Mouse (Mus musculus): ENCODE measurements around the gene Krcc1. TPM values are rescaled to one million over a fixed set of nuclear protein-coding genes. Genes with fewer than 3 reads are reported as not detected.

Krcc1 gene
- total and polyA plus RNA-seq, 2 experiments from 2014 or later, result 14.6 to 20.9 TPM

DNA sequence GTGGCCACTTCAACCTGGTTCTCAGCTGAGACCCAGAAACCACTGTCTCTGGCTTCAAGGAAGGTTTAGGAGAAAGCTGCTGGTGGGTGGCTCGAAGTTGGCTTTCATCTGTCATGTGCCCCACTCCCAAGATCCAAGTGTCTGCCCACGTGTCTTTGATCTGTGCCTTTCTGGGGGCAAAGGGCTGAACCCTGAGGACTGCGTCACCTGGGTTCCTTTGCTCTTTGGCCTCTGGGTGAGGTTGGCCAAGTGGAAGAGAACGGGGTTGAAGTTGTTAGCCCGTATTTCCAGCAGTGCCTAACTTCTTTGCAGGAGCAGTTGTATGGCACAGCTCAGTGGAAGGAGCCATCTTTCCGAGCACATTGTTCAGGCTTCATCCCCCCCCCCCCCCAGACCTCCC lies 35.0 kb upstream of the Krcc1 start:
- DNase-seq, result no peak
- 87% methylated on average over 6 of the region's 6 CpGs for WGBS

DNA sequence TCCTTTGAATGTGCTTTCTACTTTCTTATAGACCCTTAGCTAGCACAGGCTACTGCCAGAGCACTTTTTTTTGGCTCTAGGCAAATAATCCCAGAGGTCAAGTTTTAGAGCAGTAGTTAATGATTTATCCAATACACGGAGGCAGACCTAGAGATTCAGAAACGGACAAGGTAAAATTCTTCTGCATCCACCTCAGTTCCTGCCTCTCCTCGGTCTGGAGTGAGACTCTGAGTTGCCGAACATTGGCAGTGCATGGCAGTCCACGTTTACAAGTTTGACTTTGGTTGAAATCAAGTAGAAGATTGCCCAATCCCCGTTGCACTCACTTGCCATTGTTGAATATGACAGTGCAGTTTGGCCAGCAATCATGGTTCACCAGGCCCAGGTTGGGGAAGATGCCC lies 34.4 kb upstream of the Krcc1 start:
- Histone ChIP-seq H3K27ac (ENCODE audit: low read depth, low read length) (no peak overlapping the region), H3K27me3 (ENCODE audit: insufficient read depth, low read length) (no peaks in the 10 kb centered on the region), H3K36me3 (ENCODE audit: insufficient read depth) (no peaks in the 10 kb centered on the region), H3K4me3 (ENCODE audit: low read depth, low read length) (no peak overlapping the region), H3K9ac (no peak overlapping the region), H3K4me2 (ENCODE audit: low read depth) (no peak overlapping the region), H3K4me1 (ENCODE audit: insufficient read depth) (no peaks in the 10 kb centered on the region), H3K9me3 (ENCODE audit: low read length) (no peaks in the 10 kb centered on the region)
- ATAC-seq (no peak), DNase-seq (no peak)
- 89% methylated on average over 6 of the region's 6 CpGs for WGBS
- no peak for TF ChIP-seq CTCF (IDR thresholded peaks at IDR 0.05; ENCODE audit: low read depth)

More for the DNA sequence above, 35.0 kb upstream of the Krcc1 start:
- no peak overlapping the region for H3K9ac ChIP-seq
- no peaks in the 10 kb centered on the region for H3K4me1 ChIP-seq (ENCODE audit: insufficient read depth)
- no peak for ATAC-seq
- H3K27me3 ChIP-seq (ENCODE audit: insufficient read depth, low read length), result no peaks in the 10 kb centered on the region
- no peak overlapping the region for H3K27ac ChIP-seq (ENCODE audit: low read depth, low read length)
- no peak overlapping the region for H3K4me3 ChIP-seq (ENCODE audit: low read depth, low read length)
- H3K4me2 ChIP-seq (ENCODE audit: low read depth), result no peak overlapping the region
- no peaks in the 10 kb centered on the region for H3K36me3 ChIP-seq (ENCODE audit: insufficient read depth)
- no peak for TF ChIP-seq CTCF (IDR thresholded peaks at IDR 0.05; ENCODE audit: low read depth)
- H3K9me3 ChIP-seq (ENCODE audit: low read length), result no peaks in the 10 kb centered on the region

DNA sequence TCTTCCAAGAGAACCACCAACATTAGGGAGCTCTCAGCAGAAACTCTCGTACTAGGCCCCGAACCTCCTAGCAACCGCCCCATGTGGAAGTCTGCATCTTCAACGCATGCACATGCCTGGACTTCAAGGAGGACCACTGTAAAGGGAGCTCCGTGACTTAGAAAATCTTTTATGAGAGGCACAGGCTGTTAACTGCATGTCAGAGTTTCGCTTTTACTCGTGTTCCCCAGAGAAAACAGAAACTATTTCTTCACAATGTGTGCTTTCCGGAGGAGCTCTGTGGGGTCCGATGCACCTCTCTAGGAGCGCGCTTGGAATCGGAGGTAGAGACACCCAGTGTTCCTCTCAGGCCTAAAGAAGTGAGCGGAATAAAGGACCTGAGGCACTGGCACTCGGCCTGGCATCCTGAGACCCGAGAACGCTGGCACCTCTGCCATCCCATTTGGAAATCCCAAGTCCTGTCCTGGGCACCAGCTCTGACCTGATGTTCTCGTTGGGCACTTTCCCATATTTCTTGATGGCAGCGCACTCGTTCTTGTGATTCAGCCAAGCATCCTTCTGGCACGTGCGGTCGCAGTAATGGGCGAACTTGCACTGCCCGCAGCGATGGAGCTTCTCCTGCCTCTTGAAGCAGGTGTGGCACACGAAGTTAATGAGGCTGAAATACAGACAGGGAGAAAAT lies 32.3 kb upstream of the Krcc1 start:
- Histone ChIP-seq H3K27ac (ENCODE audit: low read depth, low read length) (no peak overlapping the region), H3K4me3 (ENCODE audit: low read depth, low read length) (no peak overlapping the region), H3K4me2 (ENCODE audit: low read depth) (no peak overlapping the region), H3K4me1 (ENCODE audit: insufficient read depth) (no peaks in the 10 kb centered on the region), H3K27me3 (ENCODE audit: insufficient read depth, low read length) (no peaks in the 10 kb centered on the region), H3K9ac (no peak overlapping the region), H3K36me3 (ENCODE audit: insufficient read depth) (no peaks in the 10 kb centered on the region), H3K9me3 (ENCODE audit: low read length) (no peaks in the 10 kb centered on the region)
- ATAC-seq (no peak), DNase-seq (no peak)
- WGBS, result 86% methylated on average over 26 of the region's 26 CpGs
- TF ChIP-seq CTCF (IDR thresholded peaks at IDR 0.05; ENCODE audit: low read depth), result no peak

DNA sequence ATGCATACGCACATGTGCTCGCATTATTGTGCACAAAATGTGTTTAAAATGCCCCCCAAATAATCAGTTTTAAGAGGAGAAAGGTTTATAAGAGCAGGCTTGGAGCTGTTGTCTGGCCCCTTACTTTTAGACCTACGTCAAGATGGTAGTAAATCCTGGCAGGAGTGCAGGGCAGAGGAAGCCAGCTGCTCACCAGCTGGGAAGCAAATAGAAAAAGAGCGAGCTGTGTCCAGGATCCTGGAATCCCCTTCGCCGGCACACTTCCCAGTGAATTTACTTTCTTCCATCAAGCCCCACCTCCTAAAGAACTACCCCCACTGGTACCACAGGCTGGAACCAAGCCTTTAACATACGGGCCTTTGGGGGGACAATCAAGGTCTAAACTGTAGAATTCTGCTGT lies 30.6 kb upstream of the Krcc1 start:
- 87% methylated on average over 7 of the region's 7 CpGs for WGBS
- Histone ChIP-seq H3K9me3 (ENCODE audit: low read length) (no peaks in the 10 kb centered on the region), H3K4me2 (ENCODE audit: low read depth) (no peak overlapping the region), H3K36me3 (ENCODE audit: insufficient read depth) (no peaks in the 10 kb centered on the region), H3K4me1 (ENCODE audit: insufficient read depth) (no peaks in the 10 kb centered on the region), H3K27me3 (ENCODE audit: insufficient read depth, low read length) (no peaks in the 10 kb centered on the region), H3K27ac (ENCODE audit: low read depth, low read length) (no peak overlapping the region), H3K9ac (no peak overlapping the region), H3K4me3 (ENCODE audit: low read depth, low read length) (no peak overlapping the region)
- no peak for ATAC-seq
- no peak for DNase-seq
- TF ChIP-seq CTCF (IDR thresholded peaks at IDR 0.05; ENCODE audit: low read depth), result no peak

DNA sequence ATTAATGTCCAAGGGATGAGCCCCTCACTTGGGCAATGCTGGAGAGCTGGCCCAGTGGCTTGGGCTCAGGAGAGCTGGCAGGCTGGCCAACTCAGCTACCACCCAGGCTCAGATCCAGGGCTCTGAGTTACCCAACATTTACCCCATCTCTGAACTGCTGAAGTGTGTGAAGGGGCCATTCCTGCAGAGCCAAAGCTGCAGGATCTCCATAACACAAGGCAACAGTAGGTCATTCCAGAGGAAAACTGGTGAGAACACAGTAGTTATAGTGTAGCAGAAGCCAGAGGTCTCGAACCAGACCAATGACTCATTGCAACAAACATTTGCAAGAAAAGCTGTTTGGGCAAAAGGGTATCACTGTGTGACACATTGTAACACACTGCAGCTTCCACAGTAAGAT lies 28.7 kb upstream of the Krcc1 start:
- H3K4me3 ChIP-seq (ENCODE audit: low read depth, low read length), result no peak overlapping the region
- H3K36me3 ChIP-seq (ENCODE audit: insufficient read depth), result no peaks in the 10 kb centered on the region
- 83% methylated on average over 1 of the region's 1 CpGs for WGBS
- no peak overlapping the region for H3K9ac ChIP-seq
- no peaks in the 10 kb centered on the region for H3K9me3 ChIP-seq (ENCODE audit: low read length)
- H3K4me2 ChIP-seq (ENCODE audit: low read depth), result no peak overlapping the region
- TF ChIP-seq CTCF (IDR thresholded peaks at IDR 0.05; ENCODE audit: low read depth), result no peak
- H3K27ac ChIP-seq (ENCODE audit: low read depth, low read length), result no peak overlapping the region
- H3K4me1 ChIP-seq (ENCODE audit: insufficient read depth), result no peaks in the 10 kb centered on the region
- H3K27me3 ChIP-seq (ENCODE audit: insufficient read depth, low read length), result no peaks in the 10 kb centered on the region
- DNase-seq (no peak), ATAC-seq (no peak)

DNA sequence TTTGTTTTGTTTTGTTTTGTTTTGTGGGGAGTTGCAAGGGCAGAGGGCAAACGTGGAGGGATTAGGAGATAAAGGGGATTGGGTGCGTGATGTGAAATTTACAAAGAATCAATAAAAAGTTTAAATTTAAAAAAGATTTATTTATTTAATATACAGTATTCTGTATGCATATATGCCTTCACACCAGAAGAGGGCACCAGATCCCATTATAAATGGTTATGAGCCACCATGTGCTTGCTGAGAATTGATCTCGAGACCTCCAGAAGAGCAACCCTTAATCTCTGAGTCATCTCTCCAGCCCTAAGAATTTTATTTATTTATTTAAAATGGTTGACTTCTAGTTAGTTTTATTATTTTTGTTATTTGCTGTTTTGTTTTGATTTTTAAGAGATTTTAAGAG lies 28.2 kb upstream of the Krcc1 start:
- Histone ChIP-seq H3K36me3 (ENCODE audit: insufficient read depth) (no peaks in the 10 kb centered on the region), H3K27ac (ENCODE audit: low read depth, low read length) (no peak overlapping the region), H3K9ac (no peak overlapping the region), H3K27me3 (ENCODE audit: insufficient read depth, low read length) (no peaks in the 10 kb centered on the region), H3K4me3 (ENCODE audit: low read depth, low read length) (no peak overlapping the region), H3K4me2 (ENCODE audit: low read depth) (no peak overlapping the region), H3K9me3 (ENCODE audit: low read length) (no peaks in the 10 kb centered on the region), H3K4me1 (ENCODE audit: insufficient read depth) (no peaks in the 10 kb centered on the region)
- ATAC-seq (no peak), DNase-seq (no peak)
- WGBS, result 88% methylated on average over 3 of the region's 3 CpGs
- TF ChIP-seq CTCF (IDR thresholded peaks at IDR 0.05; ENCODE audit: low read depth), result no peak

DNA sequence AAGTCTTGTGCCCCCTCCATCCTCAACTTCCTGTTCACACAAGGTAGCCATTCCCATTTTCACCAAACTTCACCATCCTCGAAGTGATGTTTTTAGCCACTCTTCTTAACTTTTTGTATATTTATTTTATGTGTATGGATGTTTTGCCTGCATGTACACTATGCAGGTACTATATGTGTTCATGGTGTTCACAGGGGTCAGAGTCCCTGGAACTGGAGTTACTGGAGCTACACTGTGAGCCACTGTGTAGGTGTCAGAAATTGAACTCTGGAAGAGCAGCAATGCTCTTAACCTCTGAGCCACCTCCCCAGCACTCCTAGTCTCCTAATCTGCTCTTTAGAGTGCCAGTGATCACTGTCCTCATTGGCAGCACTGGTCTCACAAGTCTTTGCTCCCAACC lies 23.1 kb upstream of the Krcc1 start:
- no peak for TF ChIP-seq CTCF (IDR thresholded peaks at IDR 0.05; ENCODE audit: low read depth)
- ATAC-seq (no peak), DNase-seq (no peak)
- H3K4me3 ChIP-seq (ENCODE audit: low read depth, low read length), result no peak overlapping the region
- H3K36me3 ChIP-seq (ENCODE audit: insufficient read depth), result no peaks in the 10 kb centered on the region
- WGBS, result 88% methylated on average over 1 of the region's 1 CpGs
- H3K27ac ChIP-seq (ENCODE audit: low read depth, low read length), result no peak overlapping the region
- no peaks in the 10 kb centered on the region for H3K4me1 ChIP-seq (ENCODE audit: insufficient read depth)
- H3K27me3 ChIP-seq (ENCODE audit: insufficient read depth, low read length), result no peaks in the 10 kb centered on the region
- H3K4me2 ChIP-seq (ENCODE audit: low read depth), result no peak overlapping the region
- no peaks in the 10 kb centered on the region for H3K9me3 ChIP-seq (ENCODE audit: low read length)
- no peak overlapping the region for H3K9ac ChIP-seq

All from forebrain, postnatal 0 days (tissue).